Mouse (Mus musculus) adrenal gland, postnatal 10 days (tissue): ENCODE measurements around the gene Smcr8. TPM values are rescaled to one million over a fixed set of nuclear protein-coding genes. Genes with fewer than 3 reads are reported as not detected.

Experiments
- microRNA-seq: library from miRNA; unstranded; fragments of <30 nt; microRNA quantifications from one replicate; pipeline ENCODE4 v1.2.0, GENCODE M21; 2021
- total RNA-seq, 2 experiments: library from RNA; stranded (reverse); gene quantifications; 2 replicates each; pipeline ENCODE4 v1.2.3; 2021

The Smcr8 gene
- total RNA-seq, 2 experiments from 2014 or later: 19.7 to 20.7 TPM

Small RNA genes lying within 50 kb of the gene (microRNA-seq; reads per million reads assigned to microRNA genes)
- gene Mir5100: 5.1 reads per million, percentile 5 among the genes with 10 or more reads in this experiment

Other genes starting within 250 kb of the Smcr8 start
- gene Alkbh5, start 241.1 kb upstream of the Smcr8 start, total RNA-seq: 10 to 100 TPM; 68.6 to 72.6 TPM
- gene Llgl1, start 77.8 kb upstream of the Smcr8 start, total RNA-seq: 10 to 100 TPM; 23.0 to 30.4 TPM
- gene Flii, start 50.3 kb upstream of the Smcr8 start, total RNA-seq: 100 to 1,000 TPM; 105 to 118 TPM
- 10 to 100 TPM; 31.8 to 43.9 TPM for gene Mief2, start 49.1 kb upstream of the Smcr8 start, total RNA-seq
- gene Top3a, start 159 bp upstream of the Smcr8 start, total RNA-seq: 10 to 100 TPM in 1 of 2 experiments, 1 to 10 TPM in 1; 7.7 to 10.2 TPM
- gene Shmt1, start 34.2 kb downstream of the Smcr8 start, total RNA-seq: 100 to 1,000 TPM in 1 of 2 experiments, 10 to 100 TPM in 1; 89.0 to 103 TPM
- 10 to 100 TPM; 44.4 to 46.7 TPM for gene Dhrs7b, start 53.1 kb downstream of the Smcr8 start, total RNA-seq
- 10 to 100 TPM; 51.9 to 54.1 TPM for gene Tmem11, start 101.7 kb downstream of the Smcr8 start, total RNA-seq
- gene Natd1, start 137.2 kb downstream of the Smcr8 start, total RNA-seq: 10 to 100 TPM; 21.4 to 28.0 TPM
- gene Map2k3, start 154.5 kb downstream of the Smcr8 start, total RNA-seq: 10 to 100 TPM; 64.6 to 81.5 TPM
- 1 to 10 TPM; 2.3 to 2.9 TPM for gene Kcnj12, start 245.0 kb downstream of the Smcr8 start, total RNA-seq